Mouse (Mus musculus): ENCODE measurements around the gene Unc93b1. TPM values are rescaled to one million over a fixed set of nuclear protein-coding genes. Genes with fewer than 3 reads are reported as not detected.
"Not testable (repeated sequence)": the region's sequence is repeated elsewhere in the genome, so short reads cannot be mapped to it uniquely, and the experiment has no call there.

Gene Unc93b1
- polyA plus RNA-seq, 1 experiment from 2014 or later = 21.3 TPM

DNA sequence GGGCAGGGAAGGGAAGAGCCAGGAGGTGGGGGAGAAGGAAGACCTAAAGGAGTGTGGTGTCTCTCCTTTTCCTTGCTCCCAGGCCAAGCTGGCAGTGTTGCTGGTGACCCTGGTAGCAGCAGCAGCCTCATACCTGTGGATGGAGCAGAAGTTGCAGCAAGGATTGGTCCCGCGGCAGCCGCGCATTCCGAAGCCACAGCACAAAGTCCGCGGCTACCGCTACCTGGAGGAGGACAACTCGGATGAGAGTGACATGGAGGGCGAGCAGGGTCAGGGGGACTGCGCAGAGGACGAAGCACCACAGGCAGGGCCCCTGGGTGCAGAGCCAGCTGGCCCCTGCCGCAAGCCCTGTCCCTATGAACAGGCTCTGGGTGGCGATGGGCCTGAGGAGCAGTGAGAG is 13.6 kb downstream of the Unc93b1 start:
- Histone ChIP-seq H3K4me3 (ENCODE audit: low read depth, low read length) (no peak overlapping the region), H3K9ac (ENCODE audit: low read depth, low read length) (no peak overlapping the region), H3K27ac (replicated peaks; ENCODE audit: low read depth, low read length) (no peak overlapping the region), H3K4me2 (ENCODE audit: low read depth, low read length) (no peak overlapping the region), H3K9me3 (ENCODE audit: control insufficient read depth, low read length) (no peaks in the 10 kb centered on the region), H3K36me3 (ENCODE audit: control insufficient read depth, insufficient read depth, low read length) (no peaks in the 10 kb centered on the region), H3K27me3 (replicated peaks; ENCODE audit: control insufficient read depth, insufficient read depth, low read length) (no peaks in the 10 kb centered on the region), H3K4me1 (ENCODE audit: control insufficient read depth, insufficient read depth, low read length) (no peaks in the 10 kb centered on the region)
- DNase-seq (ENCODE audit: low spot score) (no peak), ATAC-seq (ENCODE audit: low read depth) (no peak)
- WGBS = 75% methylated on average over 4 of the region's 14 CpGs

DNA sequence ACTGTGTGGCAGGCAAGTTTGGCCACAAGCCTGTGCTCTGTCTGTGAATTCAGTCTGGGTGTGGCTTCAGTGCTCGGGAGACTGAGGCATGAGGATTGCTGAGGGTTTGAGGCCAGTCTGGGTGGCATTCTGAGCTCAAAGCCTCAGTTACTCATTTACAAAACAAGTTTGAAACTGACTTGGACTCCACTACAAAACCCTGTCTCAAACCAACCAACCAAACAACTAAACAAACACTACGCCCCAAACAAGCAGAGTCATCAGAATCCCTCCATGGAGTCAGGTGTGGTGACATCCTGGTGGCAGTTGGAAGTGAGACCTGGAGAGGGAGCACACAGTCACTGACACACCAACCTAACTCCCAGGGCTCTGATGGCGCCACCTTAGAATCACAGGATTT is 15.3 kb downstream of the Unc93b1 start:
- Histone ChIP-seq H3K27ac (replicated peaks; ENCODE audit: low read depth, low read length) (no peak overlapping the region), H3K36me3 (ENCODE audit: control insufficient read depth, insufficient read depth, low read length) (no peaks in the 10 kb centered on the region), H3K9me3 (ENCODE audit: control insufficient read depth, low read length) (no peaks in the 10 kb centered on the region), H3K4me2 (ENCODE audit: low read depth, low read length) (no peak overlapping the region), H3K4me1 (ENCODE audit: control insufficient read depth, insufficient read depth, low read length) (no peaks in the 10 kb centered on the region), H3K4me3 (ENCODE audit: low read depth, low read length) (no peak overlapping the region), H3K9ac (ENCODE audit: low read depth, low read length) (no peak overlapping the region), H3K27me3 (replicated peaks; ENCODE audit: control insufficient read depth, insufficient read depth, low read length) (no peaks in the 10 kb centered on the region)
- WGBS = 73% methylated on average over 3 of the region's 3 CpGs
- DNase-seq (ENCODE audit: low spot score) (no peak), ATAC-seq (ENCODE audit: low read depth) (no peak)

- Histone ChIP-seq H3K27me3 (replicated peaks; ENCODE audit: control insufficient read depth, insufficient read depth, low read length) (no peaks in the 10 kb centered on the region), H3K9me3 (ENCODE audit: control insufficient read depth, low read length) (no peaks in the 10 kb centered on the region), H3K4me3 (ENCODE audit: low read depth, low read length) (no peak overlapping the region), H3K9ac (ENCODE audit: low read depth, low read length) (no peak overlapping the region), H3K4me2 (ENCODE audit: low read depth, low read length) (no peak overlapping the region), H3K4me1 (ENCODE audit: control insufficient read depth, insufficient read depth, low read length) (no peaks in the 10 kb centered on the region), H3K27ac (replicated peaks; ENCODE audit: low read depth, low read length) (no peak overlapping the region), H3K36me3 (ENCODE audit: control insufficient read depth, insufficient read depth, low read length) (no peaks in the 10 kb centered on the region)
- ATAC-seq (ENCODE audit: low read depth) (no peak), DNase-seq (ENCODE audit: low spot score) (no peak)
Observed at GRCm38 (mm10) chr19:3951461-3951860, 16.5 kb downstream of the Unc93b1 start.

GRCm38 (mm10) chr19:3952099-3952498 is 17.1 kb downstream of the Unc93b1 start:
- Histone ChIP-seq H3K27me3 (replicated peaks; ENCODE audit: control insufficient read depth, insufficient read depth, low read length) (no peaks in the 10 kb centered on the region), H3K4me3 (ENCODE audit: low read depth, low read length) (no peak overlapping the region), H3K4me1 (ENCODE audit: control insufficient read depth, insufficient read depth, low read length) (no peaks in the 10 kb centered on the region), H3K4me2 (ENCODE audit: low read depth, low read length) (no peak overlapping the region), H3K9ac (ENCODE audit: low read depth, low read length) (no peak overlapping the region), H3K9me3 (ENCODE audit: control insufficient read depth, low read length) (no peaks in the 10 kb centered on the region), H3K27ac (replicated peaks; ENCODE audit: low read depth, low read length) (no peak overlapping the region), H3K36me3 (ENCODE audit: control insufficient read depth, insufficient read depth, low read length) (no peaks in the 10 kb centered on the region)
- 54% methylated on average over 1 of the region's 1 CpGs for WGBS
- DNase-seq (ENCODE audit: low spot score) = no peak
- ATAC-seq (ENCODE audit: low read depth) = no peak

- Histone ChIP-seq H3K27me3 (replicated peaks; ENCODE audit: control insufficient read depth, insufficient read depth, low read length) (no peaks in the 10 kb centered on the region), H3K4me3 (ENCODE audit: low read depth, low read length) (no peak overlapping the region), H3K9ac (ENCODE audit: low read depth, low read length) (no peak overlapping the region), H3K4me1 (ENCODE audit: control insufficient read depth, insufficient read depth, low read length) (no peaks in the 10 kb centered on the region), H3K27ac (replicated peaks; ENCODE audit: low read depth, low read length) (no peak overlapping the region), H3K9me3 (ENCODE audit: control insufficient read depth, low read length) (no peaks in the 10 kb centered on the region), H3K4me2 (ENCODE audit: low read depth, low read length) (no peak overlapping the region), H3K36me3 (ENCODE audit: control insufficient read depth, insufficient read depth, low read length) (no peaks in the 10 kb centered on the region)
- DNase-seq (ENCODE audit: low spot score) = no peak
- 73% methylated on average over 3 of the region's 3 CpGs for WGBS
- ATAC-seq (ENCODE audit: low read depth) = no peak
Observed at GRCm38 (mm10) chr19:3955033-3955432, 20.0 kb downstream of the Unc93b1 start.

DNA sequence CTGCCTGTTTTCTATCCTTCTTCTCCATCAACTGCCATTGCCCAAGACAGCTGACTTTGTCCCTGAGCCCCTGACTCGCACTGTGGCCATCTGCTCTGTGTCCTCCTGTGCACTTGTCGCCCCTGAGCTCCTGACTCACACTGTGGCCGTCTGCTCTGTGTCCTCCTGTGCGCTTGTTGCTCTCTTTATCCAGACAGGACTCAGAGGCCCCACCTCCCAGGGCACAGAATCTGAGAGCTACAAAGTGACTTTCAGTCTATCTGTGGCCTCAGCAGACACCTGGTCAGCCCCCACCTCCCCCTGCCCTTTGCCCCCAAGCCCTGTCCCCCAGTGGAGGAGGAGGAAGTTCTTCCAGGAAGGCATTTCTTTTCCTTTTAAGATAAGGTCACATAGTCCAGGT is 20.8 kb downstream of the Unc93b1 start:
- Histone ChIP-seq H3K9me3 (ENCODE audit: control insufficient read depth, low read length) (no peaks in the 10 kb centered on the region), H3K4me2 (ENCODE audit: low read depth, low read length) (no peak overlapping the region), H3K27ac (replicated peaks; ENCODE audit: low read depth, low read length) (no peak overlapping the region), H3K4me3 (ENCODE audit: low read depth, low read length) (no peak overlapping the region), H3K27me3 (replicated peaks; ENCODE audit: control insufficient read depth, insufficient read depth, low read length) (no peaks in the 10 kb centered on the region), H3K9ac (ENCODE audit: low read depth, low read length) (no peak overlapping the region), H3K4me1 (ENCODE audit: control insufficient read depth, insufficient read depth, low read length) (no peaks in the 10 kb centered on the region), H3K36me3 (ENCODE audit: control insufficient read depth, insufficient read depth, low read length) (no peaks in the 10 kb centered on the region)
- ATAC-seq (ENCODE audit: low read depth) (no peak), DNase-seq (ENCODE audit: low spot score) (no peak)
- WGBS = 49% methylated on average over 4 of the region's 4 CpGs

DNA sequence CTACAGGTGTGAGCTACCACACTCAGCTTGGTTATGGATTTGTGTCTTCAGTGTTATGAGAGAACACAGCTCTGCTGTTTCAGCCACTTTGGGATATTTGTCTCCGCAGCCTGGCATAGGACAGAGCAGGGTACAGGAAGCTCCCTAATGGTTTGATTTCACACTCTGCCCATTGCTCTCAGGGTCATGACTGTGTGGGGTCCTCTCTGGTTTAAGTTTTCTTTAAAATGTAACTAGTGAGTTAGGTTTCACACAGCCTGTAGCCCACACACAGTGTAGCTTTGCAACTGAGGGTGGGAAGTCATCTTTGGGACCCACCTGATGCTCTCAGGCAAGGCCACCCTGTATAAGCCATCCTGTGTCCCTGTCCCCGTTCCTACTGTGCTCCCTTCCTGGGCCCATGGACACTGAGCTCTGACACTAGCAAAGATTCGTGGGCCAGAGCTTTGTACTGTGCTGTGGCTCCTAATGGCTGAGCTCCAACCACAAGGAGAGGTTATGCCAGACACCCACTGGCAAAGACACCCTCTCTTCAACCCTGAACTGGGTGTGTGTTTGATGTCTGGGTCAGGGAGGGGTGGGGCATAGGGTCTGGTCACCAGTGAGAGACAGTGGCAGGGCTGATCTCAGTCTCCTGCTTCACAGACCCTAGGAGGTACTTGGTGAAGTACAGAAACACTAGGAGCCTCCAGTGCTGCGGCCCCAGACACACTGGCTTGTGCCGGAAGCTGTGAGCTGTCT is 22.5 kb downstream of the Unc93b1 start:
- not testable (repeated sequence) for ATAC-seq (ENCODE audit: low read depth); H3K27me3 ChIP-seq (replicated peaks; ENCODE audit: control insufficient read depth, insufficient read depth, low read length); H3K9ac ChIP-seq (ENCODE audit: low read depth, low read length); H3K4me1 ChIP-seq (ENCODE audit: control insufficient read depth, insufficient read depth, low read length); H3K36me3 ChIP-seq (ENCODE audit: control insufficient read depth, insufficient read depth, low read length); H3K27ac ChIP-seq (replicated peaks; ENCODE audit: low read depth, low read length); H3K4me2 ChIP-seq (ENCODE audit: low read depth, low read length); H3K4me3 ChIP-seq (ENCODE audit: low read depth, low read length); DNase-seq (ENCODE audit: low spot score); H3K9me3 ChIP-seq (ENCODE audit: control insufficient read depth, low read length)
- 73% methylated on average over 5 of the region's 5 CpGs for WGBS

DNA sequence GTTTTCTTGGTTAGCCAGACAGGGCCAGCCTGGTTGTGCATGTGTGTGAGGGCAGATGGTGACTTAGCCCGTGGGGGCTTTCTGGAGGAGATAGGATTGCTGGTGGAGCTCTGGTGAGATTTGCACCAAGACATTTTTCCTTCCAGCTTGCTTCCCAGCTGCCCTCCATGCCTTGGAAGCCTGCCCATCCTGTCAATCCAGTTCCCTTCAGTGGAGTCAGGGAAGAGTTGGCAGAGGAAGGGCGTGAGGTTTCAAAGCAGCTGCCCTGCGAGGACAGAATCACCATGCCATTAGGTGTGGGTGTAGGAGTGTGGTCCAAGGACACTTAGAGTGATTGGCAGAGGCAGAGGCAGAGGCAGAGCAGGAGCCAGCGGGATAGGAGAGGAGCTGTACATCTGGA is 23.5 kb downstream of the Unc93b1 start, which contains the start of gene Aldh3b3:
Aldh3b3 (plus strand) TSS at position 176 of the 400 bp plus-strand sequence.
- DNase-seq (ENCODE audit: low spot score) = no peak
- H3K4me1 ChIP-seq (ENCODE audit: control insufficient read depth, insufficient read depth, low read length) = no peaks in the 10 kb centered on the region
- H3K36me3 ChIP-seq (ENCODE audit: control insufficient read depth, insufficient read depth, low read length) = no peaks in the 10 kb centered on the region
- ATAC-seq (ENCODE audit: low read depth) = no peak
- H3K4me2 ChIP-seq (ENCODE audit: low read depth, low read length) = no peak within 1 kb of the TSS
- no peak within 1 kb of the TSS for H3K27ac ChIP-seq (replicated peaks; ENCODE audit: low read depth, low read length)
- H3K9me3 ChIP-seq (ENCODE audit: control insufficient read depth, low read length) = no peaks in the 10 kb centered on the region
- H3K27me3 ChIP-seq (replicated peaks; ENCODE audit: control insufficient read depth, insufficient read depth, low read length) = no peaks in the 10 kb centered on the region
- WGBS = 61% methylated on average over 4 of the region's 4 CpGs
- H3K9ac ChIP-seq (ENCODE audit: low read depth, low read length) = no peak within 1 kb of the TSS
- no peak within 1 kb of the TSS for H3K4me3 ChIP-seq (ENCODE audit: low read depth, low read length)

DNA sequence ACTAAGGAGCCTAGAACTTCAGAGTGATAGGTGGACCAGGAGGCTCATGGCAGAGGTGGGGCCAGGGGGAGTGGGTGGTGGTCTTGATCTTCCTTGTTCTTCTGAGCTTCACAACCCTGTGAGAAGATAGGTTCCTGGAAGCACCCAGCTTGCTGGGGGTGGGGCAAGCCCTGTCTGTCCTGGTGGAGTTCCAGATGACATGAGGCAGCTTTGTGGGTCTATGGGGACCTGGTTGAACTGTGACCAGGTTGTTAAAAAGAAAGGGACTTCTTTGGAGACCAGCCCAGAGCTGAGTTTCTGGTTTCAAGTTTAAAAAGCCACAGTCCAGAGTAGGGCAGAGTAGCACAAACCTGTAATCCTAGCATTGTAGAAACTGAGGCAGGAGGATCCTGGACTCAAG is 24.0 kb downstream of the Unc93b1 start:
- ATAC-seq (ENCODE audit: low read depth) (no peak), DNase-seq (ENCODE audit: low spot score) (no peak)
- Histone ChIP-seq H3K9me3 (ENCODE audit: control insufficient read depth, low read length) (no peaks in the 10 kb centered on the region), H3K4me2 (ENCODE audit: low read depth, low read length) (no peak overlapping the region), H3K9ac (ENCODE audit: low read depth, low read length) (no peak overlapping the region), H3K4me1 (ENCODE audit: control insufficient read depth, insufficient read depth, low read length) (no peaks in the 10 kb centered on the region), H3K4me3 (ENCODE audit: low read depth, low read length) (no peak overlapping the region), H3K27me3 (replicated peaks; ENCODE audit: control insufficient read depth, insufficient read depth, low read length) (no peaks in the 10 kb centered on the region), H3K27ac (replicated peaks; ENCODE audit: low read depth, low read length) (no peak overlapping the region), H3K36me3 (ENCODE audit: control insufficient read depth, insufficient read depth, low read length) (no peaks in the 10 kb centered on the region)
